Mouse (Mus musculus) kidney, embryonic 15.5 days (tissue): Measurements from ENCODE around the gene Mst1r. TPM values are rescaled to one million over a fixed set of nuclear protein-coding genes. Genes with fewer than 3 reads are reported as not detected.

ENCODE experiments used
- ATAC-seq: fragments of 200-750 bp; cut with Nextera tagmentation; replicated peaks from 2 replicates; pipeline ENCODE4 v1.8.0; 2017; ENCODE audit warnings: moderate TSS enrichment; ENCODE audit not compliant: low FRiP score
- H3K27ac ChIP-seq: fragments of 300-500 bp; sonication (generic); 2 replicates; pipeline ENCODE4 v1.5.1; 2015; ENCODE audit warnings: mild to moderate bottlenecking, inconsistent platforms
- H3K27me3 ChIP-seq: fragments of 300-500 bp; sonication (generic); 2 replicates; pipeline ENCODE4 v1.6.1; 2015; ENCODE audit warnings: inconsistent platforms
- H3K36me3 ChIP-seq: fragments of 300-500 bp; sonication (generic); 2 replicates; pipeline ENCODE4 v1.6.1; 2015; ENCODE audit warnings: inconsistent platforms
- H3K4me1 ChIP-seq: fragments of 300-500 bp; sonication (generic); 2 replicates; pipeline ENCODE4 v1.6.1; 2015; ENCODE audit warnings: inconsistent platforms
- H3K4me2 ChIP-seq: fragments of 300-500 bp; sonication (generic); 2 replicates; pipeline ENCODE4 v1.6.1; 2015; ENCODE audit warnings: moderate library complexity, mild to moderate bottlenecking, inconsistent platforms
- H3K4me3 ChIP-seq: fragments of 300-500 bp; sonication (generic); replicated peaks from 2 replicates; pipeline ENCODE4 v1.5.1; 2015; ENCODE audit warnings: mild to moderate bottlenecking, inconsistent platforms
- H3K9ac ChIP-seq: fragments of 300-500 bp; sonication (generic); 2 replicates; pipeline ENCODE4 v1.6.1; 2015; ENCODE audit warnings: mild to moderate bottlenecking, inconsistent platforms
- H3K9me3 ChIP-seq: fragments of 300-500 bp; sonication (generic); replicated peaks from 2 replicates; pipeline ENCODE4 v1.6.1; 2016; ENCODE audit warnings: inconsistent platforms
- WGBS: fragments of 180-500 bp; shearing (Covaris S2); methylation state at CpG from one replicate; pipeline ENCODE4 v1.1.7; 2015; ENCODE audit warnings: mixed read lengths; 5-methylcytosine and 5-hydroxymethylcytosine counted together
- polyA plus RNA-seq: library from polyadenylated mRNA; unstranded; fragments of >200 nt; fragmentation: Nextera tagmentation; extraction: Ambion mirVana; gene quantifications from 2 replicates; pipeline ENCODE4 v1.2.1, GENCODE M21; 2015

Gene Mst1r
- polyA plus RNA-seq, 1 experiment from 2014 or later = 2.6 TPM

DNA sequence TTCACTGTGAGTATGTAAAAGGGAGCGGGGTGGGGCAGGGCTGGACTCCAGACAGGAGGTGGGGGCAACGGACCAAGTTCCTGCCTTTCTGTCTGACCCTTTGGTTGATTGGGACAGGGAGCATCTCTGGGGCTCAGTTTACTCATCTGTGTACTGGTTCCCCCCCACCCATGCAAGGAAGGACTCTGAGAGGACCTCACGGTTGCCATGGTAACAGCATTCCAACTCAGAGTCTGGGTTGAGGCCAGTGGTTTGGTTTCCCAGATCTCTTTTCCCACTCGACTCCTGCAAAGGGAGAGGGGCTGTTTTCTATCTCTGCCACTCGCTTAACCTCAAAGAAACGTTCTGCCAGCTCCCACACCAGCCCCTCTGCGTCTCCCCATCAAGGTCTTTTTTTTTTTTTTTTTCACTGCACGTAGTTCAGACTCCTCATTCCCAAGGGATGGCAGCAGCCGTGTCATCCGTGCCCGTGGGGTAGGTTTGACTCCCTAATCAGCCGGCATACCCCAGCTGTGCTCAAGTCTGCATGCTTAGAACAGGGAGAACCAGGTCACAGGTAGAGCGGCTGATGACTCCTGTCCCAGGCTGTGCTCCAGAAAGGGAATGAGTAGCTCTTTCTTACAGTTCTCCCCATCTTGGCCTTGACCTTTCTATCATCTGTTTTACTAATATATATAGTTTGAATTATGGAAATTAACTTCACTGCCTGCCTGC is 11.4 kb downstream of the Mst1r start:
- Histone ChIP-seq H3K4me3 (no peak overlapping the region), H3K4me2 (no peak overlapping the region), H3K4me1 (peaks cover 22% of the 10 kb centered on the region), H3K27ac (no peak overlapping the region), H3K36me3 (no peaks in the 10 kb centered on the region), H3K9me3 (no peaks in the 10 kb centered on the region), H3K27me3 (peaks cover under 1% of the 10 kb centered on the region; the same call in 1 of the 2 replicates), H3K9ac (no peak overlapping the region)
- WGBS = 32% methylated on average over 13 of the region's 13 CpGs
- no peak for ATAC-seq

DNA sequence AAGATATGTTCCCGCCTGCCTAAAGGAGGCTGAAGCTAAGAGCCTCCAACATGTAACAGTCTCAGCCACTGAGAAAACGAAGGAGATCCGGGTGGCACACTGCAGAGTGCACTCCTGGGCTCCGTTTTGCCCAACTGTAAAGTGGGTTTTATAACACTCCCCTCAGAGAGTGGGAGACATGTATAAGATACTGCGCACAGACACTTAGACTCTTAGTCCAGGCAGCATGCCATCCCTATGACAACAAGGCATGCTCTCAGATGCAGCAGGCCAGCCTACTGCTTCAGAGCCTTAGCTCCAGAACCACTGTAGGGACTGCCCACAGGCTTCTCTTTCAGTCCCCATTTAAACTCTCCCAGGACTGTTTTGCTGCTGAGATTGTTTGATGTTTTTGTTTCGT is 12.2 kb downstream of the Mst1r start:
- Histone ChIP-seq H3K27me3 (no peaks in the 10 kb centered on the region), H3K4me3 (no peak overlapping the region), H3K9ac (no peak overlapping the region), H3K9me3 (no peaks in the 10 kb centered on the region), H3K4me1 (peaks cover 22% of the 10 kb centered on the region), H3K36me3 (no peaks in the 10 kb centered on the region), H3K27ac (no peak overlapping the region), H3K4me2 (no peak overlapping the region)
- whole genome bisulfite sequencing = 84% methylated on average over 6 of the region's 6 CpGs
- ATAC-seq = no peak

DNA sequence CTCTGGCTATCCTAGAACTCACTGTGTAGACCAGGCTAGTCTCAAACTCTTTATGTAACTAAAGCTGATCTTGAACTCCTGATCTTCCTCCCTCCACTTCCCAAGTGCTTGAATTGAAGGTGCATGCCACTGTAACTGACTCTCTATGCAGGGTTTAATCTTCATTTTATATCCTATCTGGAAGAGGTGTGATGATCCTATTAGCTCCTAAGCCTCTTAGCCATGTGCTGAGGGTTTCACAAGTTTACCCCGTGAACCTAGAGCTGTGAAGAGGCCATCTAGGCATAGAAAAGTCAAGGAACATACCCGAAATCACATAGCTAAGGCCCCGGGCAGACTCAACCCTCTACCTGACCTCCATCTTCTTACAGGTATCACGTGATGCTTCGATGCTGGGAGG is 12.8 kb downstream of the Mst1r start:
- H3K27ac ChIP-seq = no peak overlapping the region
- ATAC-seq = no peak
- no peak overlapping the region for H3K9ac ChIP-seq
- H3K4me1 ChIP-seq = peaks cover 20% of the 10 kb centered on the region
- no peak overlapping the region for H3K4me2 ChIP-seq
- H3K9me3 ChIP-seq = no peaks in the 10 kb centered on the region
- H3K36me3 ChIP-seq = no peaks in the 10 kb centered on the region
- no peak overlapping the region for H3K4me3 ChIP-seq
- H3K27me3 ChIP-seq = no peaks in the 10 kb centered on the region
- WGBS = 82% methylated on average over 5 of the region's 5 CpGs

DNA sequence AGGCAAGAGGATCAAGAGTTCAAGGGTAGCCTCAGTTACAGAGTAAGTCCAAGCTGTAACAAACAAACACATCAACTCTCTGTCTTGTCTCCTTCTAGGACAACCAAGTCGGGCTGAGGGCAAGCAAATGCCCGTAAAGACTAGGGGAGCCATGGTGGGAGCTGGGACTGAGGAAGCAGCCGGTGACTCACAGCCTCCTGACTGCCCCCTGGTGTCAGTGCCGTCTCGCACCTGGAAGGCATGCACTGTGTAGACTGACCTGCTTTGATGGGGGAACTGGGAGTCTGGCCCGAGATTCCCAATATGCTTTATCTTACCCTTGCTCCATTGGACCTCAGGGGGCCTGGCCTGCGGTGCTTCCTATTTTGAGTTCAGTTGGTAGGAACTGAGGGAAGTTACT is 16.3 kb downstream of the Mst1r start:
- no peaks in the 10 kb centered on the region for H3K27me3 ChIP-seq
- 28% methylated on average over 7 of the region's 7 CpGs for WGBS
- no peaks in the 10 kb centered on the region for H3K36me3 ChIP-seq
- no peak overlapping the region for H3K4me2 ChIP-seq
- ATAC-seq = 0 out of 2 replicates have a peak, but pooled peaks have one; percentile 19
- no peaks in the 10 kb centered on the region for H3K9me3 ChIP-seq
- H3K27ac ChIP-seq = no peak overlapping the region
- peaks cover 10% of the 10 kb centered on the region for H3K4me1 ChIP-seq
- H3K9ac ChIP-seq = no peak overlapping the region
- no peak overlapping the region for H3K4me3 ChIP-seq

DNA sequence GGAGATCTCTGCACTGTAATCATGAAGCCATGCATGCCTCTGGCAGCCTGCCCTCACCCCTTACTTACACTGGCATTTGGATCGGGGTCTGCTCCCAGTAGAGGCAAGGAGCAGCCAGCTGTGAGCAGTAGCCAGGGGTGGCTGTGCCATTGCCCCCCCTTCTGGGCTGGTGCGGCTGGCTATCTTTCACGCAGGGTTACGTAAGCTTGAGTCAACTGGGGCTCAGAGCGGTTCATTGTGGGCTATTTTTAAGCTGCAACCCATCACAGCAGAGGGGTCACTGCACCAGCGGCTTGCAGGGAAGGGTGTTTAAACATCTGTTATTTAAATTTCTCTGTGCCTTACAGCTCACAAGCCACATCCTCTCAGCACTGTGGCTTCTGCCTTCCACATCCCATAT is 17.3 kb downstream of the Mst1r start:
- Histone ChIP-seq H3K4me2 (no peak overlapping the region), H3K36me3 (no peaks in the 10 kb centered on the region), H3K27me3 (no peaks in the 10 kb centered on the region), H3K27ac (no peak overlapping the region), H3K4me1 (0 out of 2 replicates have a peak, but pooled peaks cover 4% of the 10 kb centered on the region), H3K9me3 (no peaks in the 10 kb centered on the region), H3K9ac (no peak overlapping the region), H3K4me3 (no peak overlapping the region)
- no peak for ATAC-seq
- WGBS = 47% methylated on average over 6 of the region's 6 CpGs

DNA sequence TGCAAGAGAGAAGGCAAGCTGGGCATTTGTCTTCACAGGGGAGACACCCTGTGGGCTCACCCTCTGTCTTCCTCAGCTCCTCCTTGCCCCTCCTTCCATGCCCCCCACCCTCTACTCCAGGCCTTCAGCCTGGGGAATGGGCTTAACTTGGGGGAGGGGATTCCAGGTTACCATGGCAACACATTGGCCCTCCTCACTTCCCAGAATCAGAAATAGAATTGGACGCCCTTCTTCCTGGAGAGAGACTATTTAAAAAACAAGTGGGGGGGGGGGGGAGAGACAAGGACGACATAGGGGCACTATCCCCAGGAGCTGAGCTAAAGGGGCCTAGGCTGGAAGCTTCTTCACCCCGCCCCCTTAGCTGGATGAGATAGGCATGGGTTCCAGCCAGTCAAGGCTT is 18.6 kb downstream of the Mst1r start:
- WGBS = 44% methylated on average over 3 of the region's 3 CpGs
- H3K27me3 ChIP-seq = no peaks in the 10 kb centered on the region
- no peak overlapping the region for H3K9ac ChIP-seq
- ATAC-seq = no peak
- no peak overlapping the region for H3K4me2 ChIP-seq
- H3K36me3 ChIP-seq = no peaks in the 10 kb centered on the region
- H3K4me3 ChIP-seq = no peak overlapping the region
- no peak overlapping the region for H3K27ac ChIP-seq
- 0 out of 2 replicates have a peak, but pooled peaks cover 4% of the 10 kb centered on the region for H3K4me1 ChIP-seq
- no peaks in the 10 kb centered on the region for H3K9me3 ChIP-seq

DNA sequence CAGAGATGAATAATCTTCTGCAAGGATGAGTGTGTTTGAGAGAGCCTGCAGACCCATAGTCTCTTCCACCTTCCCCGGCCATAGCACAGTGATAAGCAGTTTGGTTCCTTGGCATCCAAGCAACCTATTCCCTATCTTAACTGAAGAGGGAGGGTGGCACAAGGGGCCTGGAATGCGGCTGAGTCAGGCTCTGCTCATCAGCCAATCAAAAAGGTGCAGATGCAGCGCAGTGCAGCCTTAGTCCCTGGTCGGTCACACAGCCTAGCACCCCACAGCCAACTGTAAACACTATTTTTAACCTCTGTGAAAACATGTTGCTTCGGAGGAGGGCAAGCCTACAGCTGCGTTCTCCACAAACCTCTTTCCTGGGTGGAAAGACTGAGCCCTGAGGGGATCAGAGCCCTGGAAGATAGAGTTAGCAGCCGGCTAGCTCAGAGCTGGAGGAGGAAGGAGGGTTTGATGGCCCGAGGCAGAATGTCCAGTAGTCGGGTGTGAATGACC is 20.3 kb downstream of the Mst1r start:
- ATAC-seq = no peak
- 39% methylated on average over 9 of the region's 9 CpGs for WGBS
- 0 out of 2 replicates have a peak, but pooled peaks cover 4% of the 10 kb centered on the region for H3K4me1 ChIP-seq
- H3K4me3 ChIP-seq = no peak overlapping the region
- no peak overlapping the region for H3K4me2 ChIP-seq
- no peak overlapping the region for H3K27ac ChIP-seq
- H3K36me3 ChIP-seq = no peaks in the 10 kb centered on the region
- H3K9ac ChIP-seq = no peak overlapping the region
- no peaks in the 10 kb centered on the region for H3K9me3 ChIP-seq
- H3K27me3 ChIP-seq = no peaks in the 10 kb centered on the region

DNA sequence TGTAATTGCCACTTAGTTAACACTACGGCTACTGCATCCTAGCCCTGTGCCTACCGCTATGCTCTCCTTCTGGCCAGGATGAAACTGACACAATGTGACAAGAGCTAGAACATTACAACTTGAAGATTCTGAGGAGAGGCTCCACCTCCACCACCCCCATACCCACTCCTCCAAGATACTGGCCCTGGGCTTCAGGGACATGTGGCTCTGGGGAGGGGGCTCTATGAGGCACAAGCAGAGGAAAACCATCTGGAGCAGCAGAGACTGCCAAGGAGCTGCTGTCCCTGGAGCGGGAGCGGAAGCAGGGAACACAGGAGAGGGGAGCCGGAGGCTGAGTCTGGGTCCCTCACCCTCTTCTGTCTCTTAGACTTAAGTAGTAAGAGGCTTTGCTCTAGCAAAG is 21.1 kb downstream of the Mst1r start:
- H3K36me3 ChIP-seq = no peaks in the 10 kb centered on the region
- H3K27ac ChIP-seq = no peak overlapping the region
- no peak overlapping the region for H3K4me3 ChIP-seq
- WGBS = 68% methylated on average over 5 of the region's 5 CpGs
- no peak for ATAC-seq
- no peaks in the 10 kb centered on the region for H3K27me3 ChIP-seq
- H3K4me2 ChIP-seq = no peak overlapping the region
- 0 out of 2 replicates have a peak, but pooled peaks cover 4% of the 10 kb centered on the region for H3K4me1 ChIP-seq
- no peak overlapping the region for H3K9ac ChIP-seq
- H3K9me3 ChIP-seq = no peaks in the 10 kb centered on the region

DNA sequence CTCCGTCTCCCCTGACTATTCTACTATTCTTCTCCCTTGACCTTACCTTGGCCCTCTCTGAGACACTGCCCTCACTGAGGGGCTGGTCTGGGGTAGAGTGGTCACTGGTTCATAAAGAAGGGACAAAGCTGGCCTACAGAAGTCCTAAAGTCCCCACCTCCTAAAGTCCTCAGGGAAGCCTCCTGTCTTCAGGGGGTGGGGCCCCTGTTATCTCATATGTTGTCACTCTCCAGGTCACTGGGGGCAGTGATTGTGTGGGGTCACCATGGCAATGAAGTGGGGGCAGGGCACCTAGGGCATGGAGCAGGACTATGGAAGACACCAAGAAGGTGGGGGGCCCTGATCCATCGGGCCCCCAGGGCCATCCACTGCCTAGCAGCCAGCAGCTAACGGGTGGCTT is 21.5 kb downstream of the Mst1r start, which contains the start of gene Actl11:
TSS of gene Actl11 (plus strand) at position 301 of the 400 bp plus-strand sequence.
- Histone ChIP-seq H3K27ac (no peak within 1 kb of the TSS), H3K9ac (no peak within 1 kb of the TSS), H3K36me3 (no peaks in the 10 kb centered on the region), H3K9me3 (no peaks in the 10 kb centered on the region), H3K4me1 (0 out of 2 replicates have a peak, but pooled peaks cover 4% of the 10 kb centered on the region), H3K4me3 (no peak within 1 kb of the TSS), H3K27me3 (no peaks in the 10 kb centered on the region), H3K4me2 (no peak within 1 kb of the TSS)
- no peak for ATAC-seq
- 74% methylated on average over 3 of the region's 3 CpGs for WGBS

DNA sequence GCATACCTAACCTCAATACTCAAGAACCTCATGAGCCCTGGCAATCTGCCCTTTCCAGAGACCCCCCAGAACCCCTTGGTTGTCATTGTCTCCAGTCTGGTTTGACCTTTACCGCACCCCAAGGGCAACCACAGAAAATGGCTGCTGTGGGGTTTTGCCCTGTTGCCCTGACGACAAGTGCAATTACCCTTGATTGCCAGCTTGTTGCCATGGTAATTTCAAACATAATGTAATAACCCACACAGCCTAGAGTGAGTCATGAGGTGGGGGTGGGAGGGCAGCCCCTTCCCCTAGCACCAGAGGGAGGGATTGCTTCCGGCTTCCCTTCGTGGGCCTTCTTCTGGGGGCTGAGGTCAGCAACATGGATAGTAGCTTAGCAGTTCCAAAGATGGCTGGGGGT is 25.5 kb downstream of the Mst1r start:
- no peak for ATAC-seq
- WGBS = 63% methylated on average over 4 of the region's 4 CpGs

DNA sequence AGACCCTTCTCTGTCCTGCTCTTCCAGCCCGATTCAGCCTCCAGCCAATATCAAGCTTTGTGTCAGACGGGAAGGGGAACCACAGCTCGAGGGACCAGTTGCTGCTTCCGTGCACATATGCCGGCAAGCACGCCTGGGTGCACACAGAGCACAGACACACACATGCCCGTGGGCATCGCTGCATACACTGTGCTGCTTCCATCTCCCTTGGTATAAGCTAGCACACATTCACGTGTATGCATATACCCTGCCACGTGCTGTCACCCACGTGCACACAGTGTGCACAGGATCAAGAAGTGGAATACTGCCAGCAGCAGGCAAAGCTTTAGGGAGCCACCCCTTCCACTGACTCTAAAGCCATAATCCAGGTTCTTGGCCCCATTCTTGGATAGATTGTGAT is 27.5 kb downstream of the Mst1r start:
- H3K9ac ChIP-seq = no peak overlapping the region
- H3K4me2 ChIP-seq = no peak overlapping the region
- no peaks in the 10 kb centered on the region for H3K9me3 ChIP-seq
- ATAC-seq = no peak
- H3K27me3 ChIP-seq = peaks cover 46% of the 10 kb centered on the region
- H3K27ac ChIP-seq = no peak overlapping the region
- H3K4me1 ChIP-seq = peaks cover 15% of the 10 kb centered on the region
- WGBS = 75% methylated on average over 11 of the region's 11 CpGs
- H3K36me3 ChIP-seq = no peaks in the 10 kb centered on the region
- H3K4me3 ChIP-seq = no peak overlapping the region

More for the DNA sequence above, 25.5 kb downstream of the Mst1r start:
- no peak overlapping the region for H3K4me3 ChIP-seq
- peaks cover 15% of the 10 kb centered on the region for H3K4me1 ChIP-seq
- H3K4me2 ChIP-seq = no peak overlapping the region
- H3K36me3 ChIP-seq = no peaks in the 10 kb centered on the region
- no peak overlapping the region for H3K27ac ChIP-seq
- no peak overlapping the region for H3K9ac ChIP-seq
- H3K9me3 ChIP-seq = no peaks in the 10 kb centered on the region
- H3K27me3 ChIP-seq = peaks cover 29% of the 10 kb centered on the region

DNA sequence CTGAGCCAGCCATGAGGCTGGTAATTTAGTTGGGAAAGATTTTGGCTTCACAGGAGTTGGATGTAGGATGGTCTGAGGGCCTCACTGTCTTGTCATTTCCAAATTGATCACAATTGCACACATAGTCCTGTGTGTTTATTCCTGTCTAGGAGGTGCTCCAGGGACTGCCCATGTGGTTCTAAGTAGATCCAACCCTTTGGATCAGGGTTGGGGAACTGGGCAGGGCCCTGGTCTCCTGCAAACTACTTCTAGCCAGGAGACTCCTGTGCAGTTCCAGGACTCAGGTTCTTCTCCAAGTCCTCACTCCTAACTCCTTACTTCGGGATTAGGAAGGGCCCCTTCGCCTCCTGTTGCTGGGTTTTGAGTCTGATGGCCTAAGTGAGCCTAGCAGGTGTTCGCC is 28.7 kb downstream of the Mst1r start, which contains the start of gene Camkv:
TSS of gene Camkv (plus strand) at position 301 of the 400 bp plus-strand sequence.
- no peaks in the 10 kb centered on the region for H3K36me3 ChIP-seq
- H3K27me3 ChIP-seq = peaks cover 47% of the 10 kb centered on the region
- peak within 1 kb of the TSS; percentile 50 for H3K4me3 ChIP-seq
- H3K27ac ChIP-seq = no peak within 1 kb of the TSS
- no peaks in the 10 kb centered on the region for H3K9me3 ChIP-seq
- peaks cover 15% of the 10 kb centered on the region for H3K4me1 ChIP-seq
- 0 out of 2 replicates have a peak, but pooled peaks have one; percentile 9 for ATAC-seq
- WGBS = 8% methylated on average over 3 of the region's 3 CpGs
- peak within 1 kb of the TSS; percentile 50 for H3K9ac ChIP-seq
- peak within 1 kb of the TSS; percentile 97 for H3K4me2 ChIP-seq
